Mouse (Mus musculus): ENCODE data around the gene Rsf1.

DNA sequence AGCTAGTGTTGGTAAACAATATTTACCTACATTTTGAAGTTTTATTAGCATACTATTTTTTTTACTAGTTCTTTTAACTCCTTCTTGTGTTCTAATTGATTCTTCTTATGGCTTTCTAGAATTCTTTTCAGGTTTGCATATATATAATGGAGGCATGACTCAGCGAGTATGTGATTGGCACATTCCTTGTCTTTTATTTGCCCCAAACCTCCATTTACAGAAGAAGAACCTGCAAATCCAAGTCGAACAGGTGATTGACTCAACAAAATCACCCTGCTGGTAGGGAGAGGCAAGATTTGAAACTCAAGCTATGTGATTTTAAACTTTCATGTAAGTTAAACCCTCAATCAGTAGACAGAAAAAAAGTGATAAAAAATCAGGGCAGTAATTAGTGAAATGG lies 51.6 kb downstream of the Rsf1 start:
- TF ChIP-seq CTCF (IDR thresholded peaks at IDR 0.05) (no peak), EP300 (IDR thresholded peaks at IDR 0.05; ENCODE audit: insufficient read depth, low read depth, low read length) (no peak), POLR2A (IDR thresholded peaks at IDR 0.05; ENCODE audit: insufficient read depth, low read depth, low read length) (no peak)

Data from heart, adult 2 months (tissue).